Mouse (Mus musculus) stomach, postnatal 0 days (tissue): Measurements from ENCODE around the gene Six2.
A peak's percentile ranks its signal among the peaks of the same experiment; 100 is the strongest.

ENCODE experiments used
- CTCF ChIP-seq: IDR thresholded peaks from 2 replicates; pipeline ENCODE4 v1.5.1; 2016; ENCODE audit warnings: antibody characterized with exemption, low read depth, mild to moderate bottlenecking, moderate library complexity
- EP300 ChIP-seq: optimal IDR thresholded peaks from 2 replicates; pipeline ENCODE3; 2016; ENCODE audit warnings: antibody characterized with exemption

DNA sequence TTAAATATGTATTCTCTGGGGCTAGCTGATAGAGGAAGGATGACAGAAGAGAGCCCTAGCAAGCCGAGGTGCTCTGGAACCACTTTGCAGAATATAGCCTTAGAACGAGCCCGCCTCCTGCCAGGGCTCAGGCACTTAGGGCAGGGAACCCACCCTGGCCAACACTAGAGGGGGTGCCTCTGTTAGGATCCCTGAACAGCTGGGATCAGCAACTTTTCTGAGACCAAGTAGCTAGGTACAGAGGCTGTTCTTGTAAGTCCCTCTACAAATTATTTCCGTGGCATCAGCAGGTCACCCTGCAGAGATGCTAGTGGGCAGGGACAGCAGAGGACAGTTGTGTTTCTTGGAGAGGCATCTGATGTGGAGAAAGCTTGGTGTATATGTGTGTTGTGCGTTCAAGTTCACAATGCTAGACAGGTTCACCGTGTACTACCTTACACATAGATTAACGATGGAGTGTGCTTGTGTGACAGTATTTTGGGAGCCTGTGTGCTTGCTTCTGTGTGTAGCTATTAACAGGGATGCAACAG, 5.8 kb downstream of the Six2 start:
- TF ChIP-seq CTCF (0 out of 2 replicates have a peak, but pooled peaks have one; percentile 5), EP300 (no peak)
